Mouse (Mus musculus): ENCODE data around the gene Xylb.
A peak's percentile ranks its signal among the peaks of the same experiment; 100 is the strongest.

Gene Xylb

GRCm38 (mm10) chr9:119357331-119358057, at the start of gene Xylb:
Xylb (plus strand) TSS chr9:119357381.
- DNase-seq (ENCODE audit: low read depth), result peak; percentile 57

DNA sequence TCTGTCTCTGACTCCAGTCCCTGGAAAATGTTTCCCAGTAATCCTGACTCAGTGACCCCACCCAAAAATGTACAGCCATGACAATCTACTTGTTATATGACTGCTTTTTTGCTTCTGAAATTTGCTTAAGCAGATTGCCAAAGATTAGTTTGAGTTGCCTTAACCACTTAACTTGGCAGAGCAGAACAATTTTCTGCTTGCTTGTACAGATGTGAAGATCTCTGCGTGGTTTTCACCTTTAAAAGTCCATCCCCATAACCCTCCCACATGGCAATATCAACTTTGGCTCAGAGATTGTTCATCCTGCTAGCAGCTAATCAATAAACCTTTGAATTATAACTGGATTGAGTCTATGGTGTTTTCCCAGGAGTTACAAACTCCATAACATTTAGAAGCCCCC, 48.1 kb upstream of the Xylb start:
- no peak for DNase-seq (ENCODE audit: low read depth)

GRCm38 (mm10) chr9:119313096-119313495, 44.1 kb upstream of the Xylb start:
- no peak for DNase-seq (ENCODE audit: low read depth)

DNA sequence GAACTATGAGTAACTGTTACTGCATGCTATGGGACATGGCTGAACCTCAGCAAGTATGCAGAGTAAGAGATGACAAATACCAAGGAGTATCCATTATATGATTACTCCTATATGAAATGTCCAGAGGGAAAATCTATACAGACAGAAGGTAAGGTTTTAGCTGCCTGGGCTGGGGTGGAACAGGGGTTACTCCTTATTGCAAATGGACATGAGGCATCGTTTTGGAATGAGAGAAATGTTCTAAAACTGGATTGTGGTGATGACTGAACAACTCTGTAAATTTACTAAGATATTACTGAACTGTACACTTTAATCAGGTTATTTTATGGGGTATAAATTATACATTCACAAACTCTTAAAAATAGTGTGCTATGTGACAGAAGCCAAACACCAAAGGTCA, 38.3 kb upstream of the Xylb start:
- DNase-seq (ENCODE audit: low read depth), result no peak

DNA sequence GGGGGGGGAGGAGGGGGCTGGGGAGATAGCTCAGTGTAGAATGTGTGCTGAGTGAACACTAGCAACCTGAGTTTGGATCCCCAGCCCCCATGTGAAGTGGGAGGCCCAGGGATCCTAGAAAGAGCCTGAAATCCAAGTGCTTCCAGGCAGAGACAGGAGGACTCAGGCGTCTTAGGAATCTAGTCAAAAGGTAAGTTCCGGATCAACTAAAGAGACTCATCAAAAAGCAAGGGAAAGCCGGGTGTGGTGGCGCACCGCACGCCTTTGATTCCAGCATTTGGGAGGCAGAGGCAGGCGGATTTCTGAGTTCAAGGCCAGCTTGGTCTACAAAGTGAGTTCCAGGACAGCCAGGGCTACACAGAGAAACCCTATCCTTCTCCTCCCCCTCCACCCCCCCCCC, 36.7 kb upstream of the Xylb start:
- DNase-seq (ENCODE audit: low read depth), result no peak

GRCm38 (mm10) chr9:119320946-119321345, 36.2 kb upstream of the Xylb start:
- no peak for DNase-seq (ENCODE audit: low read depth)

DNA sequence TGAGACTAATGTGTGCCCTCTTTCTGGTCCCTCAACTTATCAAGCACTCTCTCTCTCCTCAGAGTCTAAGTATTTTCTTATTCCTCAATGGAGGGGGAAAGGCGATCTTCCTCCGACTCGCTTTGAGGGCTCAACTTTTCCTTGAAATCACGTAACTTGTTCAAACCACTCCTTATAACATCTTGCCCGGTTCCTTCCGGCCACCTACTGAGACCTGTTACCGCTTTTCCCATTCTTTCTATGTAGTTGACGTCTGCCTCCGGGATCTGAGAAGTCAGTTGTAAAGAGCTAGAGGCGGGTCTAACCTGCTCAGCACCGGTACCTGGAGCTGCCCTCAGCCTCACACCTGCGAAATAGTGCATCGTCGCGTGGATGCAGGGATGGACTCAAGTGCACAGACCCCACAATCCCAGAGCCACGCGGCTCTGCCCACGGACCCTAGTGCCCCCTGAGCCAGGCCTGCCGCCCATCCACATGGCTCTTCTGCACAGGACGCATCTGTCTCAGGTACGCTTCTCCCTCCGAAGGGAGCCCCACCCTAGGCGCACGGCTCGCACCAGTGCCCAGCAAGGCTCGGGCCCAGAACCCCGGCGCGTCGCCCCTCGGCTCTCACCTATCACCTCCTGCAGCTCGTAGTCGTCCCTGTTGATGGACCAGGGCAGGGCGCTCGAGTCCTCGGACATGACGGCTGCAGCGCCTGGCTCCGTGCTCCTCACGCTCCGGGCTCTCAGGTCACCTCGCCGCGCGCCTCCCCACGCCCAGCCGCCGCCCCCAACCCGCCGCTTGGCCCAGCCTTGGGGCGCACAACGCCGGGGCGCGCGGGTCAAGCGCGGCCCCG, 35.6 kb upstream of the Xylb start:
- DNase-seq (ENCODE audit: low read depth), result no peak

DNA sequence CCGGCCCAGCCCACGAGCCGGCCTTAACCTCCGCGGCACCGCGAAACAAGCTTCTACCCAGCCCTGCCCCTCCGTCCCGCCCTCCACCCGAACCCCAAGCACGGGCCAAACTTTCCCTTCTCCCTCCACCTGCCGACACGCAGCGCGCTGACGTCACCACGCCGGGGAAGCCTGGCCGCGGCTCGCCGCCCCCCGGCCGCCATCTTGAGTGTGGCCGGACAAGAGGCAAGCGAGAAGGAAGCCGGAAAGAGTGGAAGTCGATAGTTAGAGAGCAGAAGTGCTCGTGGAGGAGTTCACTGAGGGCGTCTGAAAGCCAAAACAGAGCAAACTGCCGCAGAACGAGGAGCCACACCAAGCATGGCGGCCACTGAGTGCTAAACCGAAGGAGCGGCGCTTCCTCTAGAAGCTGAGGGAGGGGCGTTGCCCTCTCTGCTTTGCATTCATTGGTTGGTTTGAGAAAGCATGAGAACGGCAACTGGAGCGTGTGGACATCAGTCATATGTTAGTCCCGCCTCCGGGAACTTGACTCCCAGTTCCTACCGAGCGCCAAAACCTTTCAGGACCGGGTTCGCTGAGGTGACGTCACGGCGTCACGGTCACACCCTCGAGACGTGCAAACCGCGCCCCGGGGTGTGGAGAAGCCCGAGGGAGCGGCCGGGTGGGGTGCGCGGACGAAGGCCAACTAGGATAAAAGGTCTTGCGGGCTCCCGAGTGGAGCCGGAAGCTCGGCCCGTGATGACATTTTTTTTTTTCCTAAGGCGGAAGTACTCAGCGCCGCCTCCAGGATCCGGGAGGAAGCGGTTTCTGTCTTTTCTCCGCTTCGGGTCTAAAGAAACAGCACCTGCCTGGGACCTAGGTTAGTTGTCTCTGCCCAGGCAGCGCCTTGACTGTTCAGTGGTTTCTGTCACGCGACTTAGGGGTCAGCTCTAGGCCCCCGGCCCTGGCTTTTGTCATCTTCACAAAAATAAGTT, 34.6 kb upstream of the Xylb start, which contains the start of gene Oxsr1:
TSS of gene Oxsr1 (minus strand) at position 139 of the 971 bp plus-strand sequence.
- peak; percentile 99 for DNase-seq (ENCODE audit: low read depth)

GRCm38 (mm10) chr9:119323260-119323645, 33.9 kb upstream of the Xylb start:
- no peak for DNase-seq (ENCODE audit: low read depth)

- DNase-seq (ENCODE audit: low read depth), result no peak
Measured at GRCm38 (mm10) chr9:119324130-119324529, 33.1 kb upstream of the Xylb start.

GRCm38 (mm10) chr9:119328488-119328887, 28.7 kb upstream of the Xylb start:
- DNase-seq (ENCODE audit: low read depth), result no peak

DNA sequence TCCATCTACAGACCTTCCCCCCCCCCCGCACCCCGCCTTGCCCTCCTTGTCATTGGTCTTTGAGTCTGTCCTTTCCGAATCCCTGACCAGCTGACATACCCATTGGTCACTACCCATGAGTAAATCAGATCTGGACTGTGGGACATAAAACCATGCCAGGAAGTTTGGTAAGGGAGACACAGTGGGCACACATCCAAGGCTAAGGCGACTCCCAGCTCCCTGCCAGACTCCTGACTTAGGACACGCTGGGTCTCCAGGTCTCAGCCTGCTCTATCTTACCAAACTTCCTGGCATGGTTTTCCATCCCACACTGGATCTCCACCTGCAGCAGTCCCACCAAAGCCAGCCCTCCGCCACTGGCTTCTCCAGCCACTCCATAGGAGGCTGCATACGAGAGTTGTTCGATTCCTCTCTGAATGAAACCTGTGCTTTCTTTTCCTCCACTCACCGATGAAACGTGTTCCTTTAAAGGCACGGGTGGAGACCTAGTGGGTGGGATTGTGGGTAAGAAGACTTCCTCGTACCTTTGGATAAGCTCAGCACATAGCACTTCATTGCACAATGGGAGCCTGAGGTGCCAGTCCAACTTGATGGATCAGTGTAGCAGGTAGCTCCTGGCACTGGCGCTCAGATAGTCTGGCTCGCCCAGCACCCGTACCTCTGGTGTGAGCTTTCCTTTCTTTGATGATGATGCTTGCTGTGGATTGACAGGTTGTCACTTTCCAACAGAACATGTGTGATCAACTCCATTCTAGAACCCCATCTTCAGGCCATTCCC, 26.8 kb upstream of the Xylb start:
- no peak for DNase-seq (ENCODE audit: low read depth)

- peak; percentile 47 for DNase-seq (ENCODE audit: low read depth)
Measured at GRCm38 (mm10) chr9:119334324-119334723, 22.9 kb upstream of the Xylb start.

DNA sequence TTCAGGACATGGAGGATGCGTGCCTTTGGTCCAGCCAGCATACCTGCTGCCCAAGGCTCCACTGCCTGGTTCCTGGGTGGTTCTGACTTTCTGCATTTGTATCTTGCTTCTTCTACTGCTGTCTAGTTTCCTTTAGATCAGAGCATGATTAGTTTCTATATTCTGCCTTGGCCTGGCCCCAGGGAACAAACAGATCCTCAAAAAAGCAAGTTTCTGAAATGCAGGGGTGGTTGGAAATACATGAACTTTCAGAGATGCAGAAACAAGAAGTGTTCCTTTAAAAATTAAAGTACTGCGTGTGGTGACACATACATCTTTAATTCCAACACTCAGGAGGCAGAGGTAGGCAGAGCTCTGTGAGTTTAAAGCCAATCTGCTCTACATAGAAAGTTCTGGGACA, 22.3 kb upstream of the Xylb start:
- no peak for DNase-seq (ENCODE audit: low read depth)

GRCm38 (mm10) chr9:119335571-119335970, 21.6 kb upstream of the Xylb start:
- DNase-seq (ENCODE audit: low read depth), result no peak

DNA sequence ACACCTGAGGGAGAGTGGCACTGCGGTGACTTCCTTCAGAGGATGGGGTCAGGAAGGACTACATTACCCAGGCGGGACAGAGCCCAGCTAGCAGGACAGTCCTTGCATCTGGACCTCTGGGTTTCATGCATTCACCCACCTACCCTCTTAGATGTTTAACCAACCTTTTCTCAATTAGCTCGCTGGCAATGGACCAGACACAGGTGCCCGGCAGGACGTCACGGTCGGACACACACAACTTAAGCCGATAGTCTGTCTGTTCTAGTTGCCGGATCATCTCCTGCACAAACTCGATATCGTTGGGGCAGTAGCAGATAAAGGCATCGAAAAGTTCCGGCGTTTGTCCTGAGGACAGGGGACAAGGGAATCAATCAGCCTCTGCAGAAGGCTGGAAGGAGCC, 19.3 kb upstream of the Xylb start:
- no peak for DNase-seq (ENCODE audit: low read depth)

DNA sequence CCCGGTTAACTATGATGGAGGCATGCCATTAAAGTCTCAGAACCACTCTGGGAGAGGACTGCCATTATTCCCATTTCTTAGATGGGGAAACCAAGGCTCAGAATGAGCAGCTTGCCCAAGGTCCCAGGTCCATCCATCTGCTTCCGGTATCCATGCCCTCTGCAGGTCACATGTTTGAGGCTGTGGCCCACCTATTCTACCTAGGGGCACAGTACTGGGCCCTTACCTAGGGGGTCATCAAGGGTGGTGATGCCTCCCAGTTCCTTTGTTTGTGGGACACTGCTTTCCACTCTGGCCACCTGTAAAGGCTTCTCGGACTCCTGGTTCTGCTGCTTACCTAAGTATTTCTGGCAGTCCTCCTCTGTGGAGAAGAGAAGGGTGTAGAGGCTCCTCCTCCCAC, 18.8 kb upstream of the Xylb start:
- no peak for DNase-seq (ENCODE audit: low read depth)

GRCm38 (mm10) chr9:119339106-119339505, 18.1 kb upstream of the Xylb start:
- no peak for DNase-seq (ENCODE audit: low read depth)

DNA sequence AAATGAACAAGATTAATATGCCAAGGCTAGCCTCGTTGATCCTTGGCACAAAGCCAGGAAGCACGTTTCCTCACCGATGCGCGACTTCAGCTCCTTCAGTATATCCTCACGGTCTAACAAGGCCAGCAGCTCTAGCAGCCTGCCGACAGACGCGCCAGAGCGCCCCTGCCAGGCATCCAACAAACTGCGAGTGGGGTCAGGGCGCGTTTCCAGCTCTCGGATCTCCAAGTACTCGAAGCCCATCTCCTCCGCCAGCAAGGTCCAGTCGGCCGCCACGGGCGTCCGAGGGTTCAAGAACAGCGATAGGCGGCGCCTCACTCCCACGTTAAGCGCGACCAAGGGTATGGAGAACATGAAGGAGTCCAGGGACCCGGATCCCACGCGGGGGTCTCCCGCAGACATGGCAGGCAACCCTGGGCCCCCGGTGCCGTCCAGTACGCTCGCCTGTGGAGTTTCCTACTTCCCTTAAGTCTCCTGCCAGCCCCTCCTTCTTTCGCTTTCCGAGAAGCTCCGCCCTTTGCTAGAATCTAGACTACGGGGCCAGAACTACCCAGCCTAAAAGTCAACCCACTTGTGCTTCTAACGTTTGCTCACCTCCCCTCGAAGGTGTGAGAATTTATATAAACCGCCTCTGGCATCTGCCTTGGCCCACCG, 17.5 kb upstream of the Xylb start, which contains the start of gene Acaa1a:
TSS of gene Acaa1a (plus strand) at position 119 of the 654 bp plus-strand sequence.
- DNase-seq (ENCODE audit: low read depth), result peak; percentile 58

DNA sequence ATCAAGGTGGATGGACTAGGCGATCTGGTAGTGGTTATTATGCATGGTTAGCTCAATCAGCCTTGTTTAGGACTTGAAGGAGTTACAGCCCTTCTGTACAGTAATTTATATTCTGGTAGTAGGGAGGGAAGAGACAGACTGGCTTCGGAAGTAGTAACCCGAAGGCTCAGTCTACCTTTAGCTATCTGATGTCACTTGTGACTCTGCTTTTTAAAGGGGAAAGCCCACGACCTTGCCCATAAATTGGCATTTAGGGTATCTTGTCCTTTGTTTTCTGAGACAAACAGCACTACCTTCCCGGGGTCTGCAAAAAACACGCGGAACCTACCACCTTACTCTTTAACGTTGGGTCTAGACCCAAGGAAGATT, 17.0 kb upstream of the Xylb start:
- DNase-seq (ENCODE audit: low read depth), result no peak
